Mouse (Mus musculus) myocyte (in vitro differentiated cells): ENCODE results near the gene 3110040M04Rik. TPM values are rescaled to one million over a fixed set of nuclear protein-coding genes. Genes with fewer than 3 reads are reported as not detected.

Experiments used
- H3K27me3 ChIP-seq: one replicate; pipeline ENCODE4 v1.6.1; 2011; ENCODE audit not compliant: control insufficient read depth, insufficient read depth, insufficient read length
- H3K36me3 ChIP-seq: one replicate; pipeline ENCODE4 v1.6.1; 2011; ENCODE audit not compliant: control insufficient read depth, insufficient read depth
- H3K4me2 ChIP-seq: one replicate; pipeline ENCODE4 v1.6.1; 2011; ENCODE audit warnings: low read depth, control low read depth
- H3K4me3 ChIP-seq: one replicate; pipeline ENCODE4 v1.5.1; 2011; ENCODE audit warnings: mild to moderate bottlenecking, control low read depth, moderate library complexity
- H3K79me2 ChIP-seq: one replicate; pipeline ENCODE4 v1.6.1; 2011; ENCODE audit not compliant: control insufficient read depth, insufficient read depth
- H3ac ChIP-seq: one replicate; pipeline ENCODE4 v1.6.1; 2011; ENCODE audit not compliant: control insufficient read depth, insufficient read length
- CEBPB ChIP-seq: IDR thresholded peaks from 2 replicates; pipeline ENCODE4 v1.6.1; 2011; ENCODE audit warnings: mild to moderate bottlenecking, moderate library complexity; ENCODE audit not compliant: poor library complexity, insufficient read depth, severe bottlenecking
- E2F4 ChIP-seq: IDR thresholded peaks from one replicate; pipeline ENCODE4 v1.6.1; 2011; ENCODE audit warnings: mild to moderate bottlenecking, control low read depth, moderate library complexity; ENCODE audit not compliant: insufficient read depth
- MAX ChIP-seq: IDR thresholded peaks from one replicate; pipeline ENCODE4 v1.6.1; 2011; ENCODE audit warnings: low read depth, mild to moderate bottlenecking, control low read depth
- MYOD1 ChIP-seq, 3 experiments: IDR thresholded peaks; one replicate each; pipeline ENCODE4 v1.6.1; 2011; ENCODE audit warnings: control low read depth in 2 of 3, low read depth in 2 of 3, mild to moderate bottlenecking in 2 of 3, moderate library complexity in 1 of 3; ENCODE audit not compliant: insufficient read length in 2 of 3, control insufficient read depth in 1 of 3
- MYOG ChIP-seq, 3 experiments: IDR thresholded peaks; one replicate each; pipeline ENCODE4 v1.6.1; 2011; ENCODE audit warnings: control low read depth in 2 of 3, low read depth in 2 of 3, mild to moderate bottlenecking in 2 of 3; ENCODE audit not compliant: insufficient read length in 2 of 3, control insufficient read depth in 1 of 3, insufficient read depth in 1 of 3
- POLR2A ChIP-seq: IDR thresholded peaks from one replicate; pipeline ENCODE4 v1.6.1; 2011; ENCODE audit warnings: low read depth, mild to moderate bottlenecking, control low read depth, moderate library complexity; ENCODE audit not compliant: insufficient read length
- POLR2AphosphoS2 ChIP-seq: IDR thresholded peaks from one replicate; pipeline ENCODE4 v1.6.1; 2011; ENCODE audit warnings: low read depth, control low read depth; ENCODE audit not compliant: insufficient read length
- REST ChIP-seq: IDR thresholded peaks from one replicate; pipeline ENCODE4 v1.6.1; 2011; ENCODE audit warnings: mild to moderate bottlenecking, control low read depth, moderate library complexity; ENCODE audit not compliant: insufficient read depth, insufficient read length
- SRF ChIP-seq: IDR thresholded peaks from one replicate; pipeline ENCODE4 v1.6.1; 2011; ENCODE audit warnings: low read depth; ENCODE audit not compliant: control insufficient read depth, insufficient read length
- TCF12 ChIP-seq: IDR thresholded peaks from one replicate; pipeline ENCODE4 v1.6.1; 2011; ENCODE audit warnings: mild to moderate bottlenecking, control low read depth; ENCODE audit not compliant: poor library complexity, insufficient read depth, severe bottlenecking
- TCF3 ChIP-seq: IDR thresholded peaks from one replicate; pipeline ENCODE4 v1.6.1; 2011; ENCODE audit warnings: low read depth, control low read depth; ENCODE audit not compliant: insufficient read length
- USF1 ChIP-seq: IDR thresholded peaks from one replicate; pipeline ENCODE4 v1.6.1; 2011; ENCODE audit warnings: low read depth, mild to moderate bottlenecking, control low read depth, moderate library complexity
- polyA plus RNA-seq: library from polyadenylated mRNA; unstranded; fragments of >200 nt; fragmentation: generic; extraction: Trizol; gene quantifications from one replicate; pipeline ENCODE4 v1.2.1, GENCODE M21; 2012; ENCODE audit warnings: missing spikeins

The 3110040M04Rik gene
- polyA plus RNA-seq, 1 experiment: 0.30 TPM

- H3K4me2 ChIP-seq: no peak overlapping the region
- no peak for TF ChIP-seq USF1
- no peak for TF ChIP-seq POLR2AphosphoS2
- TF ChIP-seq POLR2A: no peak
- TF ChIP-seq TCF3: no peak
- TF ChIP-seq MYOG (IDR thresholded peaks at IDR 0.05; ENCODE audit: control insufficient read depth in 1 of 3, insufficient read depth in 1 of 3, insufficient read length in 2 of 3, low read depth in 2 of 3): no peak
- no peak for TF ChIP-seq E2F4
- TF ChIP-seq SRF: no peak
- TF ChIP-seq REST: no peak
- no peak for TF ChIP-seq CEBPB
- no peak for TF ChIP-seq TCF12
- no peak for TF ChIP-seq MAX
- H3ac ChIP-seq: no peak overlapping the region
- H3K4me3 ChIP-seq: no peak overlapping the region
- no peaks in the 10 kb centered on the region for H3K27me3 ChIP-seq
- H3K36me3 ChIP-seq: no peaks in the 10 kb centered on the region
- no peaks in the 10 kb centered on the region for H3K79me2 ChIP-seq
These were observed 44.9 kb upstream of the 3110040M04Rik start for GRCm38 (mm10) chr1:151158857-151159510.

- no peaks in the 10 kb centered on the region for H3K36me3 ChIP-seq
- TF ChIP-seq TCF3 (no peak), MYOD1 (IDR thresholded peaks at IDR 0.05; ENCODE audit: control insufficient read depth in 1 of 3, insufficient read length in 2 of 3, low read depth in 2 of 3) (no peak), POLR2A (no peak), SRF (no peak), MYOG (IDR thresholded peaks at IDR 0.05; ENCODE audit: control insufficient read depth in 1 of 3, insufficient read depth in 1 of 3, insufficient read length in 2 of 3, low read depth in 2 of 3) (no peak), CEBPB (no peak), E2F4 (no peak), USF1 (no peak), REST (no peak), TCF12 (no peak)
- no peaks in the 10 kb centered on the region for H3K79me2 ChIP-seq
These were observed 37.9 kb upstream of the 3110040M04Rik start for GRCm38 (mm10) chr1:151166031-151166430.

GRCm38 (mm10) chr1:151167297-151168047 is 36.4 kb upstream of the 3110040M04Rik start:
- TF ChIP-seq TCF3: no peak
- no peak for TF ChIP-seq MAX
- no peak for TF ChIP-seq MYOG (IDR thresholded peaks at IDR 0.05; ENCODE audit: control insufficient read depth in 1 of 3, insufficient read depth in 1 of 3, insufficient read length in 2 of 3, low read depth in 2 of 3)
- TF ChIP-seq REST: no peak
- no peak for TF ChIP-seq MYOD1 (IDR thresholded peaks at IDR 0.05; ENCODE audit: control insufficient read depth in 1 of 3, insufficient read length in 2 of 3, low read depth in 2 of 3)
- no peak for TF ChIP-seq POLR2A
- no peak for TF ChIP-seq USF1
- no peak for TF ChIP-seq POLR2AphosphoS2
- TF ChIP-seq CEBPB: no peak
- TF ChIP-seq SRF: no peak
- TF ChIP-seq TCF12: no peak
- no peak for TF ChIP-seq E2F4
- Histone ChIP-seq H3K4me2 (no peak overlapping the region), H3K4me3 (no peak overlapping the region), H3K36me3 (no peaks in the 10 kb centered on the region), H3K79me2 (no peaks in the 10 kb centered on the region), H3ac (no peak overlapping the region), H3K27me3 (no peaks in the 10 kb centered on the region)

More at GRCm38 (mm10) chr1:151166031-151166430, 37.9 kb upstream of the 3110040M04Rik start:
- H3K4me3 ChIP-seq: no peak overlapping the region
- H3K27me3 ChIP-seq: no peaks in the 10 kb centered on the region
- no peak overlapping the region for H3ac ChIP-seq
- H3K4me2 ChIP-seq: no peak overlapping the region

- no peak overlapping the region for H3ac ChIP-seq
- no peaks in the 10 kb centered on the region for H3K36me3 ChIP-seq
- no peaks in the 10 kb centered on the region for H3K27me3 ChIP-seq
- no peak overlapping the region for H3K4me3 ChIP-seq
- H3K4me2 ChIP-seq: no peak overlapping the region
- no peaks in the 10 kb centered on the region for H3K79me2 ChIP-seq
- TF ChIP-seq CEBPB: 0 out of 2 replicates have a peak, but pooled peaks have one; percentile 11
- TF ChIP-seq REST: no peak
These were observed 35.3 kb upstream of the 3110040M04Rik start for GRCm38 (mm10) chr1:151168637-151169036.
